ENCODE assay signal across 11 mouse cellular contexts in the genomic region with DNA sequence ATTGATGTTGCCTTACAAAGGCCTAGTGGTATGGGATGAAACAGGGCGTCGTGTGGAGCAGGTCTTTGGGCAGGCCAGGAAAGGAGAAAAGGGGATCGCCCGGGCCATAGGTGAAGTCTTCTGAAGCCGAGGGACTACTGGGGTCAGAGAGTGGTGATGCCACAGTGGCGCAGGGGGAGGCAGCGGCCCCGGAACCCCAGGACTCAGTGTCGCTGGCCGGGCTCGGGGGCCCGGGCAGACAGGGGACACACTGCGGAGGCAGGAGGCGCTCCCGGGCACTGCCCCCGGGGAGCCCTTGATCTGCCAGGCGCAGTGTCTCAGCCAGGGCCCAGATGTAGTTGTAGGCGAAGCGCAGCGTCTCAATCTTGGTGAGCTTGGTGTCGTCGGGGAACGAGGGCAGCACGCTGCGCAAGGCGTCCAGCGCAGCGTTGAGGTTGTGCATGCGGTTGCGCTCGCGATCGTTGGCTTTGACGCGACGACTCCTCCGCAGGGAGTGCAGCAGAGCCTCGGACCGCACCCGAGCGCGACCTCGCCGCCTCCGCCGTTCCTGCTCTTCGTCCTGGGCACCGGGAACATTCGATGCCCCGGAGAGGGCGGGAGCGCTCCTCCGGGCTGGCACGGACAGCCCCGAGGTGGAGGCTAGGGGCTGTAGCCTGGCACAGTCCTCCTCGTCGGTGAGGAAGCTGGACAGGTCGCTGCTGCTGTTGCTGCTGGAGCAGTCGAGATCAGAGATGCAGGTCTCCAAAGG. TPM values are rescaled to one million over a fixed set of nuclear protein-coding genes. Genes with fewer than 3 reads are reported as not detected.
DNase-seq lines count a peak whose midpoint lies in the region; ATAC-seq and TF ChIP-seq lines count a peak whose summit lies in the region.
"Had no signal": no experiment of that assay in that cellular context is flagged by ENCODE, and none has a peak within 500 bp of the region (broad histone marks: within the 10 kb centered on the region; RNA-seq: fewer than 3 reads in every experiment).

No protein-coding gene starts in this region.

- no peak for TF ChIP-seq CTCF in thymus, adult 2 months (IDR thresholded peaks at IDR 0.05; ENCODE audit: borderline replicate concordance, control insufficient read depth, extremely low read depth, insufficient read depth, low read length, poor library complexity)

- ATAC-seq in limb, embryonic 14.5 days (ENCODE audit: low FRiP score, low read depth), result no peak

- 7% methylated on average over 59 of the region's 59 CpGs for WGBS in thymus, adult 2 months
- WGBS in limb, embryonic 14.5 days, result 6% methylated on average over 46 of the region's 59 CpGs

- peaks cover 15% of the 10 kb centered on the region; the same call in 1 of the 2 replicates for H3K27me3 ChIP-seq in thymus, adult 2 months (ENCODE audit: control insufficient read depth, insufficient read depth, low read length)
- peaks cover 92% of the 10 kb centered on the region for H3K27me3 ChIP-seq in limb, embryonic 14.5 days (ENCODE audit: control insufficient read depth, insufficient read depth, low read length)

- peak; percentile 20 to 43 for DNase-seq in cerebellum, postnatal 10 days
- DNase-seq in cerebellum, adult 11 months, result no peak
- peak; percentile 27 for DNase-seq in thymus, postnatal 4 days
- no peak for DNase-seq in thymus, adult 2 months
- no peak for DNase-seq in limb, embryonic 14.5 days (ENCODE audit: low spot score)
- no peak for DNase-seq in layer of hippocampus, postnatal 36 days
- DNase-seq in layer of hippocampus, adult 8-10 months (ENCODE audit: low spot score in 2 of 2), result no peak
- no peak for DNase-seq in urinary bladder, postnatal 4 days (ENCODE audit: low spot score in 2 of 2)

- H3K9me3 ChIP-seq in limb, embryonic 14.5 days (ENCODE audit: control insufficient read depth, low read length), result no peaks in the 10 kb centered on the region
- H3K9me3 ChIP-seq: liver, embryonic 15.5 days had no signal

- H3K4me2 ChIP-seq in limb, embryonic 14.5 days (replicated peaks; ENCODE audit: low read depth, low read length, severe bottlenecking), result peak overlapping the region; percentile 59
- H3K4me2 ChIP-seq: liver, embryonic 15.5 days had no signal

- no peaks in the 10 kb centered on the region for H3K36me3 ChIP-seq in thymus, adult 2 months (ENCODE audit: control insufficient read depth, insufficient read depth, low read length)
- H3K36me3 ChIP-seq in limb, embryonic 14.5 days (ENCODE audit: control insufficient read depth, insufficient read depth, low read length), result no peaks in the 10 kb centered on the region
- H3K36me3 ChIP-seq: liver, embryonic 15.5 days had no signal

- no peak overlapping the region for H3K4me3 ChIP-seq in thymus, adult 2 months (ENCODE audit: control insufficient read depth, insufficient read depth, low read length)
- peak overlapping the region; percentile 36 for H3K4me3 ChIP-seq in limb, embryonic 14.5 days (replicated peaks; ENCODE audit: low read length)
- H3K4me3 ChIP-seq: liver, embryonic 15.5 days had no signal

- no peak overlapping the region for H3K27ac ChIP-seq in thymus, adult 2 months (ENCODE audit: control insufficient read depth, insufficient read depth, low read length)
- H3K27ac ChIP-seq in limb, embryonic 14.5 days (replicated peaks; ENCODE audit: low read depth, low read length), result no peak overlapping the region
- H3K27ac ChIP-seq: liver, embryonic 15.5 days had no signal

- H3K9ac ChIP-seq in limb, embryonic 14.5 days (ENCODE audit: low read depth, low read length, severe bottlenecking), result no peak overlapping the region
- H3K9ac ChIP-seq: liver, embryonic 15.5 days had no signal

- TF ChIP-seq POLR2A in thymus, adult 2 months (IDR thresholded peaks at IDR 0.05; ENCODE audit: control insufficient read depth, extremely low read depth, insufficient read depth, low read length, poor library complexity), result no peak
- TF ChIP-seq POLR2A in limb, embryonic 14.5 days (IDR thresholded peaks at IDR 0.05; ENCODE audit: borderline replicate concordance, extremely low read depth, insufficient read depth, insufficient read length), result no peak

- H3K4me1 ChIP-seq in thymus, adult 2 months (replicated peaks; ENCODE audit: control insufficient read depth, insufficient read depth, low read length), result no peaks in the 10 kb centered on the region; the same call in 1 of the 2 replicates
- H3K4me1 ChIP-seq in limb, embryonic 14.5 days (ENCODE audit: control insufficient read depth, insufficient read depth, low read length), result peaks cover 4% of the 10 kb centered on the region; the same call in 1 of the 2 replicates
- H3K4me1 ChIP-seq: liver, embryonic 15.5 days had no signal

RNA-seq across cellular contexts. Expression of a gene that starts 0.6 kb away (rescaled TPM):
- polyA plus RNA-seq in thymus, adult 2 months (2012; rRNA removed), result 0.17 and 0.24 TPM in 2 replicates
- polyA plus RNA-seq in limb, embryonic 14.5 days (2012; rRNA removed), result 0.04 and 0.06 TPM in 2 replicates
- not detected in 2 replicates for polyA plus RNA-seq in limb, embryonic 14.5 days (2014; fragmentation: Nextera tagmentation; extraction: Ambion mirVana)
- total RNA-seq in layer of hippocampus, postnatal 36 days (2021), result under 1 TPM; 0.23 to 0.27 TPM
- total RNA-seq in layer of hippocampus, adult 8-10 months (2022), result under 1 TPM in 2 of 4 experiments, not detected in 2; 0.18 to 0.29 TPM
- total RNA-seq: adrenal gland, postnatal 4 days; hematopoietic stem cell, adult 5-6 weeks had no signal
- polyA plus RNA-seq: liver, embryonic 15.5 days had no signal

RNA-seq across cellular contexts. Expression of a gene that starts 45.0 kb away (rescaled TPM):
- 4.7 and 4.9 TPM in 2 replicates for polyA plus RNA-seq in thymus, adult 2 months (2012; rRNA removed)
- polyA plus RNA-seq in limb, embryonic 14.5 days (2012; rRNA removed), result 421 and 443 TPM in 2 replicates
- polyA plus RNA-seq in limb, embryonic 14.5 days (2014; fragmentation: Nextera tagmentation; extraction: Ambion mirVana), result 474 and 556 TPM in 2 replicates
- total RNA-seq in layer of hippocampus, postnatal 36 days (2021), result 100 to 1,000 TPM; 121 to 127 TPM
- total RNA-seq in layer of hippocampus, adult 8-10 months (2022), result 100 to 1,000 TPM; 120 to 148 (median 129) TPM

Comparison
In these comparisons a context has a peak if more than half of its experiments do, and no peak if none do; other contexts are left out.
1. DNase-seq: peak in cerebellum, postnatal 10 days (2 of 2) and thymus, postnatal 4 days (single experiment); none in cerebellum, adult 11 months (single experiment), thymus, adult 2 months (single experiment), limb, embryonic 14.5 days (single experiment), layer of hippocampus, postnatal 36 days (0 of 2), layer of hippocampus, adult 8-10 months (0 of 2) and urinary bladder, postnatal 4 days (0 of 2).